Mouse (Mus musculus): ENCODE measurements around the gene Tha1. TPM values are rescaled to one million over a fixed set of nuclear protein-coding genes. Genes with fewer than 3 reads are reported as not detected.

The Tha1 gene
- polyA plus RNA-seq, 1 experiment = 11.5 TPM

DNA sequence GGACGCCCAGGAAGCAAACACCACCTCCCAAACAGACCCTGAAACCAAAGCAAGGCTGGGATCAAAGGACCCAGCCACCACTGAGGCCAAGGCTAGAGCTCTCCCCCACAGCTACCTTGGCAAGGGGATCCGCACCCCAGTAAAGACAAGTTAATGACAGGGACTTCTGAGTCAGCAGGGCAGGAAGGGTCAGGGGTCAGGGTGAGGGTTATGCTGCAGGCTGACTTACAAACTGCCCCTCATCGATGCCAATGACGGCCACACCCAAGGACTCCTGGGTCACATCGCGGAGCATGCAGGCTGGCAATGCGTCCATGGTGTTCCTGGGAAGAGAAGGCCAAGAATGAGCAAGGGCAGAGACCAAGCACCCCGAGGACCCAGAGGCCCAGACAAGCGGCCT lies 51.4 kb downstream of the Tha1 start:
- TF ChIP-seq CTCF (IDR thresholded peaks at IDR 0.05; ENCODE audit: borderline replicate concordance, insufficient read depth, low read depth, low read length) = no peak
- no peak for TF ChIP-seq POLR2A (IDR thresholded peaks at IDR 0.05; ENCODE audit: borderline replicate concordance, insufficient read depth, low read length)
- DNase-seq = no peak
- Histone ChIP-seq H3K4me3 (replicated peaks; ENCODE audit: insufficient read depth, low read depth, low read length) (no peak overlapping the region), H3K4me1 (ENCODE audit: control insufficient read depth, insufficient read depth, low read length) (peaks cover 17% of the 10 kb centered on the region), H3K27me3 (ENCODE audit: control insufficient read depth, insufficient read depth, low read length) (no peaks in the 10 kb centered on the region; the same call in 1 of the 2 replicates), H3K27ac (ENCODE audit: insufficient read depth, low read length) (no peak overlapping the region)
- WGBS = 93% methylated on average over 9 of the region's 9 CpGs

DNA sequence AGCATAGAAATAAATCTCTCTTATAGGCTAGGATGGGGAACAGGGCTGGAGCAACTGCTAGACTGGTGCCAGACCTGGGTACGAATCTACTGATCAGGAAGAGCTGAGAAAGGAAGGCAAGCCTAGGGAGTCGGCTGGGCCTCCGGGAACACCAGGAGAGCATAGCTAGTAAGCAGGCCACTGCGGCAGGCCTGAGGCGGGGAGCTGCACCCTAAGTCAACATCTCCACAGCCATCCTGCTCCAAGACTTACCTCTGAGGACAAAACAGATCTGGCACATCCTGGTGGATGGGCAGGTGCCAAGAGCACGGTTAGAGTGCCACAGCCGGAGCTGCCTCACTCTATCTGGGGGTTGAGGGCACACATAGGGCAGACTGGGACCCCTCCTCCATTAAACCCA lies 53.1 kb downstream of the Tha1 start:
- Histone ChIP-seq H3K4me3 (replicated peaks; ENCODE audit: insufficient read depth, low read depth, low read length) (no peak overlapping the region), H3K27ac (ENCODE audit: insufficient read depth, low read length) (no peak overlapping the region), H3K27me3 (ENCODE audit: control insufficient read depth, insufficient read depth, low read length) (no peaks in the 10 kb centered on the region), H3K4me1 (ENCODE audit: control insufficient read depth, insufficient read depth, low read length) (peaks cover 11% of the 10 kb centered on the region)
- TF ChIP-seq POLR2A (IDR thresholded peaks at IDR 0.05; ENCODE audit: borderline replicate concordance, insufficient read depth, low read length) = no peak
- no peak for TF ChIP-seq CTCF (IDR thresholded peaks at IDR 0.05; ENCODE audit: borderline replicate concordance, insufficient read depth, low read depth, low read length)
- DNase-seq = no peak
- WGBS = 79% methylated on average over 7 of the region's 7 CpGs

- 17% methylated on average over 8 of the region's 8 CpGs for WGBS
- H3K27ac ChIP-seq (ENCODE audit: insufficient read depth, low read length) = no peak overlapping the region
- no peak overlapping the region for H3K4me3 ChIP-seq (replicated peaks; ENCODE audit: insufficient read depth, low read depth, low read length)
- TF ChIP-seq POLR2A (IDR thresholded peaks at IDR 0.05; ENCODE audit: borderline replicate concordance, insufficient read depth, low read length) (no peak), CTCF (IDR thresholded peaks at IDR 0.05; ENCODE audit: borderline replicate concordance, insufficient read depth, low read depth, low read length) (no peak)
- DNase-seq = peak in 1 of 2 experiments; percentile 46
- H3K4me1 ChIP-seq (ENCODE audit: control insufficient read depth, insufficient read depth, low read length) = peaks cover 11% of the 10 kb centered on the region
- H3K27me3 ChIP-seq (ENCODE audit: control insufficient read depth, insufficient read depth, low read length) = no peaks in the 10 kb centered on the region
These were observed 54.2 kb downstream of the Tha1 start for GRCm38 (mm10) chr11:117819095-117819494.

Other genes starting within 250 kb of the Tha1 start
- gene Tnrc6c, start 219.2 kb downstream of the Tha1 start, polyA plus RNA-seq (2012; rRNA removed) = 43.8 and 52.1 TPM in 2 replicates
- 0.17 and 0.29 TPM in 2 replicates for gene Tmc8, start 91.4 kb downstream of the Tha1 start, polyA plus RNA-seq (2012; rRNA removed)
- 10.9 and 13.7 TPM in 2 replicates for gene Tmc6, start 91.3 kb downstream of the Tha1 start, polyA plus RNA-seq (2012; rRNA removed)
- gene 6030468B19Rik, start 75.8 kb downstream of the Tha1 start, polyA plus RNA-seq (2012; rRNA removed) = 0.16 TPM in 1 of 2 replicates, not detected in the other
- 0.78 and 0.93 TPM in 2 replicates for gene Gm20708, start 63.8 kb downstream of the Tha1 start, polyA plus RNA-seq (2012; rRNA removed)
- 14.0 and 14.7 TPM in 2 replicates for gene Syngr2, start 63.8 kb downstream of the Tha1 start, polyA plus RNA-seq (2012; rRNA removed)
- gene Afmid, start 47.6 kb downstream of the Tha1 start, polyA plus RNA-seq (2012; rRNA removed) = 3.4 and 3.8 TPM in 2 replicates
- 0.78 and 1.2 TPM in 2 replicates for gene Tk1, start 47.4 kb downstream of the Tha1 start, polyA plus RNA-seq (2012; rRNA removed)
- 0.86 and 1.2 TPM in 2 replicates for gene Birc5, start 24.2 kb downstream of the Tha1 start, polyA plus RNA-seq (2012; rRNA removed)
- 0.10 and 0.16 TPM in 2 replicates for gene Tmem235, start 12.7 kb downstream of the Tha1 start, polyA plus RNA-seq (2012; rRNA removed)
- 1.6 and 2.1 TPM in 2 replicates for gene Socs3, start 96.6 kb upstream of the Tha1 start, polyA plus RNA-seq (2012; rRNA removed)
- 70.5 and 76.5 TPM in 2 replicates for gene Pgs1, start 112.8 kb upstream of the Tha1 start, polyA plus RNA-seq (2012; rRNA removed)